Mouse (Mus musculus) layer of hippocampus, adult 9-10 months (tissue): ENCODE results near the gene Plekhg5.
"Not testable (repeated sequence)": the region's sequence is repeated elsewhere in the genome, so short reads cannot be mapped to it uniquely, and the experiment has no call there.

Experiments
- DNase-seq: peaks from one replicate; pipeline ENCODE4 v3.0.0; 2022; ENCODE audit warnings: low spot score

Plekhg5 gene

DNA sequence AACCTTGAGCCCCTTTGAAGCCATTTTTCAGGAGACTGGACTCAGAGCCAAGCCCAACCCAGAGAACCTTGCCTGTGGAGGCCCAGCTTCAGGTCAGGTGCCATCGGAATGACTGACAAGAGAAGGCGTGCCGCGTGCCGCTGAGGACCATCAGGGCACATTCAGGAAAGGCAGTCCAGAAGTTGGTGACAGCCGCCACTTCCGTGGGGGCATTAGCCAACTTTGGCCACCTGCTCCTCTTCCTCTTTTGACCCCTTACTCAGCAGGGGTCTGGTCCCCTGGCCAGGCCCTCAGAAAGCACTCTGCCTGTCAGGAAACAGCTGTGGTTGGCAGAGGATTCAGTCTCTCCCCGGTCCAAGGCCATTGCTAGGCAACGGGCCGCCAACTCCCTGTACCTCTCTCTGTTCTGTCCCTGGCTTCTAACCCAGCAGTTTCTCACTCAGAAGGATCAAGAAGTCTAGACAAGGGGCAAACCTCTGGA lies at the start of gene Plekhg5:
Gene Plekhg5 (plus strand): TSS at position 378 of the 481 bp plus-strand sequence.
- DNase-seq = no peak

DNA sequence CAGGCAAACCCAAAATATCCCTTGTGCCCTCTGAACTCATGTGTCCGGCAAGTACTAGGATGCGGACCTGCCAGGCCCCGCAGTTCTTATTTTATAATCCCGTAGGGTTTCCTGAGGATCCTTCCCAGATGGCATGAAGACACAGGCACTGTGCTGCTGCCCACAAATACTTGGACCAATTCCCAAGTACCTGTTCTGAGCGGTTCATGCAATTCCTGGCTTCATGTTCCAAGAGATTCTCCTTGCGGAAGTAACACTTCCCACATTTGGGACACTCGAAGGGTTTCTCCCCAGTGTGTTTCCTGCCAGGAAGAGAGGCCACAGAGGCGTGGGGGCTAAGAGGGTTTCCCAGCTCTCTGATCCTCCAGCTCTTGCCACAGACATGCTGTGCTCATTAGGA lies 49.8 kb upstream of the Plekhg5 start:
- DNase-seq = no peak

DNA sequence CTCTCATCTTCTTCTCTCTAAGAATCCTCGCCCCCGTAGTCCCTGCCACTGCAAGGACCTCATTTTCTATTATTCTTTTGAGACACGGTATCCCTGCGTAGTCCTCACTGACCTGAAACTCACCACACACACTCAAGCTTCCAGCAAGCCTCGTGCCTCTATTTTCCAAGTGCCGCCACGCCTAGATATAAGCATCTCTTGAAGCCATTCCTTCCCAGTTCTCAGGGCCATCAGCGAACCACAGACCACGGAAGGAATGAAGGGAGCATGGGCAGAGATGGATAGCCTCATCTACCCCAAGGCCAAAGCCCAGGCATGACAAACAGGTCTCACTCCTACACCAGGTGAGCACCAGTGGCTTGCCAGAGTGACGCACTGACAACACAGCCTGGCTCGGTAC lies 47.8 kb upstream of the Plekhg5 start:
- DNase-seq = no peak

DNA sequence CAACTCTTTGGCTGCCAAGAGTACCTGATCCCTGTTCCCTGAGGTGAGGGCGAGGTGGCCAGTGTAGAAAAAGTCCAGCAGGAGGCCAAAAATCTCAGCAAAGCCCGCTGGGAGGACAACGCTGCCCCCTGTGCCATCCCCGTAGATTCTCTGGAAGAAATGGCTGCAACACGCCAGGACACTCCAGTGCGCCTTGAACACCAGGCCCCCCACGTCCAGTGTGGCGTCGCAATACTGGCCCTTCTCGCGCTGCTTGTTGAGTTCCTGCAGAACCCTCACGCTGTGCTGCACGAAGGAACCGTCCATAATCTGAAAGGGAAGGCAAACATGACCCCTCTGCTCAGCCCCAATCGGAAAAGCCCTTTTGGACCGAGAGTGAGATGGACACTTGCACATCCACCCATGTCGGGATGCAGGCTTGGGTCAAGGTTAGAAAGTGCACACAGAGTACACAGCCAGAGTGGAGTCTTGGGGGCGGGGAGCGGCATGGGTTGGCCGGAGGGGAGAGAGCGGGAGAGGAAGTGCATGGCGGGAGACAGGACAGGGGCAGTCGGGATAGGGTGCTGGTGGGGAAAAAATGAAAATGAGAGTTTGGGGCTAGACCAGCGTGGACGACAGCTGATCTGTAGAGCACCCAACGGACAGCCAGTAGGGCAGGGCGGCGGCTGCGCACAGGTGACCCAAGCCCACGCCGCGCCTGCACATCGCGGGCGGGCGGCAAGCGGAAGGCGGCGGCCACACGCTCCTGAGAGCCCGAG lies 45.4 kb upstream of the Plekhg5 start:
- no peak for DNase-seq

DNA sequence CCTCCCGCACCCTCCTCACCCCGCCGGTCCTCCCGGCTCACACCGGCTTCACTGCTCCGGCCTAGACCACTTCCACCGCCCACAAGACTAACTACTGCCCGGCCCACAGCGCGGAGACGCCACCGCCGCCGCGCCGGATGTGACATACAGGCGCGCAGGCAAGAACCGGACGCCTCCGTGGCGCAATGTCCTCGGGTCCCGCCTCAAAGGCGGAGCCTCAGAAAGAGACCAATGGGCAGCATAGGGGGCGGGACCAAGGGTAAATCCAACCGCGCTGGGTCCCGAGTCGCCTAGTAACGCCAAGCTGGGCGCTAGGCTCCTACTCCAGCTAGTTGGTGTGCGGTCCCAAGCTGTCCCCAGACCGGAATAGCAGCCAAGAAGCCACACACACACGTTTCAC lies 44.8 kb upstream of the Plekhg5 start, which contains the start of gene Zbtb48:
Gene Zbtb48 (minus strand): TSS at position 148 of the 400 bp plus-strand sequence.
- DNase-seq = peak; percentile 87

DNA sequence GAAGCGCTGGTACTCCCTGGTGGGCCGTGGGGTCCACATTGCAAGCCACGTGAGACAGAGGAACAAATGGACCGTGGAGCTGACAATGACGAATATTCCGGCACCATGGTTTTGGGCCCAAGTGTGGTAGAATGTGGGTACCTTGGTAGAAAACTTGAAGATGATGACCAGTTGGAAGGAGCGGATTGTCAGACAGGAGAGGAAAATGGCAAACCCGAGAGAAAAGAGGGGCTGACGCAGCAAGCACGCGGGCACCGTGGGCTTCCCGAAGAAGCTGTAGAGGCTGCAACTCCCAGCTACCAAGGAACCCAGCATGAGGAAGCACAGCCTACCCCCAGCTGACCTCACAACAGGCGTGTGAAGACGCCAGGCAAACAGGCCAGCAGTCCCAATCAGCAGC lies 43.8 kb upstream of the Plekhg5 start:
- DNase-seq = no peak

DNA sequence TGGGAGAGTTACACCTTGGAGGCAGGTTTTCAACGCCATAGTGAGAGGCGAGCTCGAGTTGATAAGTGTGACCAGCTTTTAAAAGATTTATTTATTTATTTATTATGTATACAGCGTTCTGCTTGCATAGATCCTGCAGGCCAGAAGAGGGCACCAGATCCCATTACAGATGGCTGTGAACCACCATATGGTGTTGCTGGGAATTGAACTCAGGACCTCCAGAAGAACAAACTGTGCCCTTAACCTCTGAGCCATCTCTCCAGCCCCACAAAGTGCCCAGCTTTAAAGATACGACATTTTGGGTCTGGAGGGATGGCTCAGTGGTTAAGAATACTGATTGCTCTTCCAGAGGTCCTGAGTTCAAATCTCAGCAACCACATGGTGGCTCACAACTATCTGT lies 43.2 kb upstream of the Plekhg5 start:
- DNase-seq = no peak

DNA sequence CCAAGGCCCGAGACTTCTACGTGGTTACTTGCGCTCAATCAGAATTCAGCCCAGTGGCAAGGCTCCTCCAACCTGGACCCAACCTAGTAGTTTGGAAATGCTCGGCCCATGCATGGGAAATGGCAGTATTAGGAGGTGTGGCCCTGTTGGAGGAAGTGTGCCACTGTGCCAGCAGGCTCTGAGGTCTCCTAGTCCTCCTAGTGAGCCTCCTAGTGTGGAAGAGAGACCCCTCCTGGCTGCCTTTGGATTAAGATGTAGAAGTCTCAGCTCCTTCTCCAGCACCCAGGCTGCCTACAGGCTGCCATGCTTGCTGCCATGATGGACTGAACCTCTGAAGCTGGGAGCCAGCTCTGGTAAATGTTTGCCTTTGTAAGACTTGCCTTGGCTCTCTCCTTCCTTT lies 42.3 kb upstream of the Plekhg5 start:
- no peak for DNase-seq

DNA sequence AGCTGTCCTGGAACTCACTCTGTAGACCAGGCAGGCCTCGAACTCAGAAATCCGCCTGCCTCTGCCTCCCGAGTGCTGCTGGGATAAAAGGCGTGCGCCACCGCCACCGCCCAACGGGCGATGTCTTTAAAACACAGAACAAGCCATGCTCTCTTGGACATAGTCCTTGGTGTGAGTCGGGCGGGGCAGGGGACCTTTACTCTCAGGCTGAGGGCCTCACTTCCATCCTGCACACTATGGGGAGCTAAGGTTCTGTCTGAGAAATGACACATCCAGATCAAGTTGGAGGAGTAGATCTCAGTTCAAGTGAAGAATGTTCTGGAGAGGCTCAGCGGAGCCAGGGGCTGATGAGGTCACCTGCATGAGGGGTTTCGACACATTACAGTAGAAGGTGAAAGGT lies 39.4 kb upstream of the Plekhg5 start:
- DNase-seq = no peak

DNA sequence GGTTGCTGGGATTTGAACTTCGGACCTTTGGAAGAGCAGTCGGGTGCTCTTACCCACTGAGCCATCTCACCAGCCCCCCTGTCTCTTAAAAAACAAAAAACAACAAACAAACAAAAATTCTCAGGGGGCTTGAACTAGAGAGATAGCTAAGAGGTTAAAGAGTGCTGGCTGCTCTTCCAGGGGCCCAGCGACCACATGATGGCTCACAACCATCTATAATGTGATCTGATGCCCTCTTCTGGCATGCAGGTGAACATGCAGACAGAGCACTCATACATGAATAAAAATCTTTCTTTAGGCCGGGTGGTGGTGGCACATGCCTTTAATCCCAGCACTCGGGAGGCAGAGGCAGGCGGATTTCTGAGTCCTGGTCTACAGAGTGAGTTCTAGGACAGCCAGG lies 35.8 kb upstream of the Plekhg5 start:
- not testable (repeated sequence) for DNase-seq

DNA sequence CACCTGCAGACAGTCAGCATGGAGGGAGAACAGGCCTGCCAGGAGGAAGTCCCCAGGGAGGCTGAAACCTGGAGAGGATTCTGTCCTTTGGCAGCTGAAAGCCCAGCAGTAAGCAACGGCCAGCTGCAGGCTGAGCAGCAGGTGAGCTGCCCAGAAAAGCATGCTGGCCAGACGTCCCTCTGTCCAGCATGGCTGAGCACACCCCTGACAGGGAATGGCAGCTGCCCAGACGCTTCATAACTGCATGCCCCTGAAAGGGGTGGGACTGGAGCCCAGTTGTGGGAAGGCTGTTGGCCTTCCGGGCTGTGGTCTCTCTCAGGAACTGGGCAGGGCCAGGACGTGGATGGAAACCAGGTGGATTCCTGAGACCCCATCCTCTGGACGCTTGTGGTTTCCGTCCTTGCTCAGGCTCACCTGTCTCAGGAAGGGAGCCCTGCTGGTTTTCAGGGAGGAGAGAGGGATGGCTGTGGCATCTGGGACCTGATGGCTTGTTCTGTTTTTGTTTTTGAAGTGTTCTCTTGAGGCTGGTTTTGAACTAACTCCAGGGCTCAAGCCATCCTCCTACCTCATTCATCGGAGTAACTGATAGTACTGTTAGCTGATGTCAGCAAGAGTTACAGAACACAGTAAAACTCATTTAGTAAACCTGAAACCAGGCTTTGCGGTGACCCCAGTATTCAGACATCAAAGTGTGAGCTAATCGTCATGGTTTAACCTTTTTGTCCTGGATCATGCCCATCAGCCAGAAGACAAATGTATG lies 33.9 kb upstream of the Plekhg5 start, which contains the start of gene Tas1r1:
Gene Tas1r1 (minus strand): TSS at position 344 of the 760 bp plus-strand sequence.
- no peak for DNase-seq

DNA sequence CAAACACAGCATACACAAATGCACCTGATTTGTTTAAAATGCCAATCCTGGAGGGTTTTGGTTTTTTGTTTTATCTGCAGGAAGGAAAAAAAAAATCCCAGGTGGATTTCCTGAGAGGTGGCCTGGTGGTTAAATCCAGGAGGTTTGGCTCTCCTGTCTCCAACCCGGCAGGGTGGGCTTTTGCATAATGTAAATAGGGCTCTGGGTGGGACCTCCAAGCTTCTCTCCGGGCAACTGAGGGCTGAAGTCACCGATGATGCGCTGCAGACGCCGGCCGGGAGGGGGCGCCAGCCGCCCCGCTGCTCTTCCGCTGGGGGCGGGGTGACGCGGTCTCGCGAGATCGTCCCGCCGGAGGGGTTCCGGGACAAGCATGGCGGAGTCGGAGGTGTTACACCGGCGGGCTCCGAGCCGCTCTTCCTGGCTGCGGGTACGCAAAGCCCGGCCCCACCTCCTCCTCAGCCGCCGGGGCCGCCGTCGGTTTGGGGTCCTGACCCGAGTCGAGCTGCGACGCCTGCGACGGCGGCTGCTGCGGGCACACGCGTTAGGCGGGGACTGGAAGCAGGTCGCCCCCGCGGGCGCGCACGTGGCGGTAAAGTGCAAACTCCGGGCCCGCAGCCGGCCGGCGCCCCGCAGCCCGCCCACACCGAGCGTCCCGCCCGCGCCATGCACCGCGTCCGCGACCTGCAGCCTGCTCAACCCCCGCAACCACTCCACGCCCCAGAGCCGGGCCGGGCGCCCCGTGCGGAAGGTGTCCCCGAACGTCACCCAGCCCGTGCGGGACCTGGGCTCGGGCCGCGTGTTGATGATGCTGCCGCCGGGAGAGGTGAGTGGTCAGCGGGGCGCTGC lies 33.1 kb upstream of the Plekhg5 start, which contains the start of gene Nol9:
Gene Nol9 (plus strand): TSS at position 337 of the 846 bp plus-strand sequence.
- peak; percentile 55 for DNase-seq

DNA sequence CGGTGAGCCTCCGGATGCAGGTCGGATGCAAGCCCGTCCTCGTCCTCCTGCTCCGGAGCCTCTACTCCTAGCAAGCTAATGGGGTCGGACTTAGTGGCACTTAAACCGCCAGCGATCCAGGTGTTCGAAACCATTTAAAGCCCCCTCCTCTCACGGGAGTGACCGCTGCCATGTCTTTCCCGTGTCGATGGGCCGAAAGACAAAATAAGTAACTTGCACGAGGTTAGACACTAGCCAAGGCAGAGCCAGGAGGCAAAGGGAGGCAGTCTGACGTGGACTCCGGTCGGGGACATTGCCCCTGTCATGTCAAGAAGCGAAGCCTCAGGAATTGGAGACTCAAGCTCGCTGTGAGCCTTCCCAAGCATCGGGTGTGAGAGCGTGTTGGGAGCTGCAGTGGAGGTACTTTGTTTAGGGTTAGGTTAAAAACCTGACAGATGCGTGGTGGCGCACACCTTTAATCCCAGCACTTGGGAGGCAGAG lies 32.4 kb upstream of the Plekhg5 start:
- DNase-seq = no peak

DNA sequence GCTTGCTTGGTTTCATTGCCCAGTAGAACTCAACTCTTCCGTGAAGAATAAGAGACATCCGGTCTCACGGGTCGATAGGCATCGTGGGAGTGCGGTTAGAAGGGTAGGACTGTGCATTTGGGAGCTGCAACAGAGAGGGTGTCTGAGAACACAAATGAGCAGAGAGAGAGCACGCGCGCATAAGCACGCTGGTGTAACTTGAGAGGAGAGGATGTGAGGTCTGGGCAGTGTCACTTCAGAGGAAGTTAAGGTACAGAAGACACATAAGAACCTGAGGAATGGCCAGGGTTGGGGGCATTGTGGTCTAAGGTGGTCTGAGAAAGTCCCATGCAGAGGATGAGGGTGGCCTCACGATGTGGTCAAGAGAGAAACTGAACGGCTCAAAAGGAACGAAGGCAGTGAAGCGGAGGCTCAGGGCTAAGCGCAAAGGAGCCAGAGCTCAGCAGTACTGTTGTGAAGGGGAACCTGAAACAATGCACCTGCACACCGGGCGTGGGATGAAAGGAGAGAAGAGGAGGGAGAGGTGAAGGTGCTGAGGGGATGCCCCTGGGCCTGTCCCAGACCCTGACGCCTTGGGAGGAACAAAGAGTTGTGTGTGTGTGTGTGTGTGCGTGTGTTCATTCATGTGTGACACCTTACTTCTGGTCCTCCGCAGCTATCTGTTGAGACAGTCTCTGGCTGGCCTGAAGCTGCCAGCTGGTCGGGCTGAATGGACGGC lies 30.2 kb upstream of the Plekhg5 start:
- no peak for DNase-seq

DNA sequence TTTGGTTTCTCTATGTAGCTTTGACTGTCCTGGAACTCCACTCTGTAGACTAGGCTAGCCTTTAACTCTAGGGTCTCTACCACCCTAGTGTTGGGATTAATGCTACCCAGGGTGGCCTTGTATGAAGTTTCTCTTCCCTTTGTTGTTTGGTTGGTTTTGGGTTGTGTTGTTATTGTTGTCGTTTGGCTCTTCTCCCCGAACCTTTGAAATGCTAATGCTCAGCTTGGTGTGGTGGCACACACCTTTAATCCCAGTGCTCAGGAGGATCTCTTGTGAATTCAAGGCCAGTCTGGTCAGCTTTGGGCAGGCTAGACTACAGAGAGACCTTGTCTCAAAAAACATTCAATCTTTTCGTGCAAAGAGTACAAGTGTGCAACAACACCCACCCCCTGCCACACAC lies 29.1 kb upstream of the Plekhg5 start:
- no peak for DNase-seq

DNA sequence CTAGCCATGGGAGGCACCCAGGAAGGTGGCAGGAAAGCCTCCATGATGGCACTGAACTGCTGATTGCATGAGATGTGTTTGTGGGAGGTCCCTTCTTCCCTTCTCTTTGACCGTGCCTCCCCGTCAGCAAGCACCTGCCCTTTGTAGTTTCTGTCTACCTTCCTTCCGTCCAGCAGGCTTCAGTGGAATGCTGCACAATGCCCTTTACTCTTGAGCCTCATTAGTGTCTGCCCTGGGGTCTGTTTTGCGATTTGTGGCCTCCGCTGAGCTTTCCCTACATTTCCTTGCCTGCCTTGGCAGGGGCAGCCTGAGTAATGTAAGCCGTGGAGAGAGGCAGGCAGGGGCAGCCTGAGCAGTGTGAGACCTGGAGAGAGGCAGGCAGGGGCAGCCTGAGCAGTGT lies 27.7 kb upstream of the Plekhg5 start:
- no peak for DNase-seq

DNA sequence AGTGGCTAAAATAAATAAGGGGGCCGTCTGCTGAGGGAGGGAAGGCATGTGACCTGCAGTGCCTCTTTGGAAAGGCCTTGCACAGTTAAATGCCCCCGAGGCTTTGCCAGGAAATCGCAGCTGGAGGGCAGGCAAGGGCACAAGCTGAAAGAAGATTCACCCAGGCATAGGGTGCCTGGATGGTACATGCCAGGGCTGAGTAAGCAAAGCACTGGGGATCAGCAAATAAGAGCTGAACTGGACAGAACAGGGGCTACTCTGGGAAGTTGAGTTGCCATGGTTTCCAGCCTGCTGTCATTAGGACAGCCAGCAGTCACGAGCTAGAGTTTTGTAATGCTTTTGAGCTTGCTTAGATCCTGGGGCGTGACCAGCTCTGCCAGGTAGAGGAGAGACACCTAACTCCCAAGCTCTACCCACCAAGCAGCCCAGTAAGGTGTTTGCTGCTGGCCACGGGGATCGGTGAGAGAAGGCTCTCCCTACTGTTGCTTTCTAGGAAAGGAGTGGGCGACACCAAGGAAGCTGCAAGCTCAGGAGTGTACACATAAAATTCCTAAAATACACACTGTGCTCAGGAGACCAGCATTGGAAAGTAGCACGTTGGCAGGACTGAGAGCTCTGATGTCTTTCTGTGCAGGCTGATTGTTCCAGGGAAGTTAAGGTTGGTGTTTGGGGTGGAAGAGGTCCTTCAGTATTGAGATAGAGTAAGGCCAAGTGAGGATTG lies 9.7 kb upstream of the Plekhg5 start:
- DNase-seq = no peak

DNA sequence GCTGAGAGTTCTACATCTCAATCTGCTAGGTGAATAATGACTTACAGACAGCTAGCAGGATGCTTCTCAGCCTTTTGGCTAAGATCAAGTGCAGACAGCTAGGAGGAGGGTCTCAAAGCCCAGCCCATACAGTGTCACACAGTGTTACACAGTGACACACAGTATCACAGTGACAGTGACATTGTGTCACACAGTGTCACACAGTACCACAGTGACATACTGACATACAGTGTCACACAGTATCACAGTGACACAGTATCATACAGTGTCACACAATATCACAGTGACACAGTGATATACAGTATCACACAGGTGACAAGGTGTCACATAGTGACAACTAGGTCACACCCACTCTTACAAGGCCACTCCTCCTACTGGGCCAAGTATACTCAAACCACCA lies 5.0 kb upstream of the Plekhg5 start:
- DNase-seq = no peak

DNA sequence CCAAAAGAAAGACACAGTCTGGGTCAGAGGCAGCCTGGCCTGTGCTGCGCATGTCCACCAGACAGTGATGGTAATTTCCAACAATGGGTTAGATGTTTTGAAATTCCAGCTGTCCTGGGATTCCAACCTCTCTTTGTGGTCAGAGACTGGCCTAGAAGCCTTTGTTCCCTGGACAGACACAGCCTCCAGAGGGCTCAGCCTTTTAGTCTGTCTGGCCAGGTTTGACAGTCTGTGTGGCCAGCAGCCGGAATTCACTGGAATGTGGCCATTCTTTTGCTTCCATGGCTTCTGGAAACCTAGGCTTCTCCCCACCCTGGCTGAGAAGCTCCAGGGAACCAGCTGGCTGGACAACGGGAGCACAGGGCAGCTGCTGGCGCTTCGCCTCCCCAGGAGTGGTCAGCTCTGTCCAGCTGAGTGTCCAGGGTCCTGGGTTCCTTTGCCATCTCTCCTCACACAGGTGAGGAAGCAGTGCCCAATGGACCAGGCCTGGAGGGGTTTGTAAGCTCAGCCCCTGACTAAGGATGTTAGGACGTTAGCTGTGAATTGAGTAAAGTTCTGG lies 4.1 kb upstream of the Plekhg5 start:
- no peak for DNase-seq

DNA sequence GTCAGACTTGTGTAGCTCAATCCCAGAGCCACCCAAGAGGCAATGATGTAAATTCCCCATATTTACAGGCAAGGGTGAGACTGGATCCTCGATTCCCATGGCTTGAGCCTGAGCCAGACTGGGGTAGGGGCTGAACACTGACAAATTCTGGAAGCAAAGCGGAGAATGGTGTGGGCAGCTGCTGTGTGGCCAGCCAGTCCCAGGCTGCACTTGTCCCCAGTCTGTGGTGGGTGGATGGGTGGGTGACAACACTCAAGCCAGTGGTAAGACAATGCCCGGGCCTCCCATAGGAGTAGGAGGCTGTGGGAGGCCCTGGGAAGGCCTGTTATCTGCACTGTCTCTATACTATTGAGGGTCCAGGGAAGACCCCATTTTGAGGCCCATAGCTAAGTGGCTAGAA lies 3.1 kb upstream of the Plekhg5 start:
- no peak for DNase-seq
